Mouse (Mus musculus) lung, embryonic 14.5 days (tissue): ENCODE data around the gene Kat7. TPM values are rescaled to one million over a fixed set of nuclear protein-coding genes. Genes with fewer than 3 reads are reported as not detected.

Experiments
- ATAC-seq: fragments of 200-750 bp; cut with Nextera tagmentation; 2 replicates; pipeline ENCODE4 v1.8.0; 2017; ENCODE audit warnings: mild to moderate bottlenecking, moderate TSS enrichment, moderate library complexity; ENCODE audit not compliant: insufficient read depth
- DNase-seq: peaks from one replicate; pipeline ENCODE4 v3.0.0-alpha.2; 2015
- H3K27ac ChIP-seq: fragments of 300-500 bp; sonication (generic); 2 replicates; pipeline ENCODE4 v1.5.1; 2014; ENCODE audit warnings: low read depth, mild to moderate bottlenecking, moderate library complexity
- H3K27me3 ChIP-seq: fragments of 300-500 bp; sonication (generic); 2 replicates; pipeline ENCODE4 v1.6.1; 2014; ENCODE audit warnings: low read length, control low read depth; ENCODE audit not compliant: insufficient read depth
- H3K36me3 ChIP-seq: fragments of 300-500 bp; sonication (generic); 2 replicates; pipeline ENCODE4 v1.6.1; 2014; ENCODE audit warnings: control low read depth; ENCODE audit not compliant: insufficient read depth
- H3K4me1 ChIP-seq: fragments of 300-500 bp; sonication (generic); 2 replicates; pipeline ENCODE4 v1.6.1; 2014; ENCODE audit warnings: antibody characterized with exemption, control low read depth; ENCODE audit not compliant: insufficient read depth
- H3K4me2 ChIP-seq: fragments of 300-500 bp; sonication (generic); 2 replicates; pipeline ENCODE4 v1.6.1; 2014; ENCODE audit warnings: mild to moderate bottlenecking
- H3K4me3 ChIP-seq: fragments of 300-500 bp; sonication (generic); 2 replicates; pipeline ENCODE4 v1.5.1; 2014; ENCODE audit warnings: low read depth, low read length
- H3K9ac ChIP-seq: fragments of 300-500 bp; sonication (generic); 2 replicates; pipeline ENCODE4 v1.6.1; 2014
- H3K9me3 ChIP-seq: fragments of 300-500 bp; sonication (generic); 2 replicates; pipeline ENCODE4 v1.6.1; 2016; ENCODE audit warnings: low read depth, low read length, control low read depth
- CTCF ChIP-seq: IDR thresholded peaks from 2 replicates; pipeline ENCODE4 v1.5.1; 2016; ENCODE audit warnings: antibody characterized with exemption, low read depth
- WGBS: fragments of 180-500 bp; shearing (Covaris S2); extraction: QIAGEN DNeasy Blood & Tissue Kit; methylation state at CpG from one replicate; pipeline ENCODE4 v1.1.7; 2014; 5-methylcytosine and 5-hydroxymethylcytosine counted together
- polyA plus RNA-seq: library from polyadenylated mRNA; unstranded; fragments of >200 nt; fragmentation: Nextera tagmentation; extraction: Ambion mirVana; gene quantifications from 2 replicates; pipeline ENCODE4 v1.2.1, GENCODE M21; 2014

The Kat7 gene
- polyA plus RNA-seq, 1 experiment from 2014 or later: 83.7 TPM

DNA sequence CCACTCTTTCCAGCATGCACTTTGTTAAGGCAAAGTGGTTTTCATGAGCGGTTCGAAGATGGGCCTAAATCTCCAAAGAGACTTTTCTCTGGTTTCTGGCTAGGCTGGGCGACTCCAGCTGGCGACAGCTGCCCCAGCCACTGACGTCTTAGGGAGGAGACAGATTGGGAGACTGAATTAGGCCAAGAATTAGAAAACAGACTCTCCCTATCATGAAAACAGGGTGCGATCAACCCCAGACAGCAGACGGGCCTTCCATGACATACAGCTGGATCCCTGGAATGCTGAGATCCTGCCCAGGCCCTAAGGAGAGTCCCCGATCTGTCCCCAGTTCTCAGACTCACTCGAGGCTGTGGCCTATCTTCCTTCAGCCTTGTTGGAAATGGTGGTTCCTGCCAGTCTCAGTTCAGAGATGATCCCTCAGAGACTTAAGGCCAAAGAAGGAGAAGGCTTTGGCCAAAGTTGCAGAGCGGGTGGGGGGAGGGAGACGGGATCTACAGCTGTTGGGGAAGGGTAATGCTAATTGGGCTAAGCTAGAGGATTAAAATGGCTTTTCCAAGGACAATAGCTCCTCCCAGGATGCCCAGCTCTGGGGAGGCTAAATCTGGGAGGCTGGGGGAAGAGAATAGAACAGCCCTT is 46.1 kb downstream of the Kat7 start:
- no peaks in the 10 kb centered on the region for H3K4me1 ChIP-seq
- no peaks in the 10 kb centered on the region for H3K9me3 ChIP-seq
- peak; percentile 24; the same call in 1 of the 2 replicates for ATAC-seq
- no peak overlapping the region for H3K4me2 ChIP-seq
- peak overlapping the region; percentile 75 for H3K27ac ChIP-seq
- DNase-seq: peak; percentile 78
- WGBS: 20% methylated on average over 11 of the region's 11 CpGs
- no peak overlapping the region for H3K9ac ChIP-seq
- TF ChIP-seq CTCF: no peak
- H3K4me3 ChIP-seq: no peak overlapping the region
- no peaks in the 10 kb centered on the region for H3K27me3 ChIP-seq
- H3K36me3 ChIP-seq: 0 out of 2 replicates have a peak, but pooled peaks cover 6% of the 10 kb centered on the region

DNA sequence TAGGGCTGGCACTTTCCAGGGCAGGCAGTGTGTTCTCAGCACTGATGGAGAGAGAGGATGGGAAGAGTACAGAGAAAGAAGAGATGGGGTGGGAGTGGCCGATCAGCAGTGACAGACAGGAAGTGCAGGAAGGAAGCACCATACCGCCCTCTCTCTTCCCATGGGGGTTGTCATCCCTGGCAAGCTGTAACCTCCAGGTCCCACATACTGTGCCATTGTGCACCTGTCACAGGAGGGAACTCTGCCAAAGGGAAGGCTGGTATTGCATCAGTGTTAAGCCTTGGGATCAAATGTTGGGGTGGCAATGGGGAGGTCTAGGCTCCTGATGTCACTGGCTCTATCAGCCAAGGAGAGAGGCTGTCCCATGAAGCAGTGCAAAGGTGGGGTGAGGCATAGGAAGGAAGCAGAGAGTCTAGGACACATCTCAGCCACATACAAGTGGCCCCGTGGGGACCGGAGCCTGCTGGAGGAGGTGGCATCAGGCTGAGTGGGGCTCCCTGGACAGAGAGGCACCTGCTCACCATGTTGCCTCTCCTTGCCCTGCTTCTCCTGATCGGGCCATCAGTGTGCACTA is 48.8 kb downstream of the Kat7 start, which contains the start of gene Tac4:
Gene Tac4 (plus strand): TSS at position 352 of the 574 bp plus-strand sequence.
- no peak within 1 kb of the TSS for H3K27ac ChIP-seq
- no peaks in the 10 kb centered on the region for H3K27me3 ChIP-seq
- H3K36me3 ChIP-seq: no peaks in the 10 kb centered on the region
- 59% methylated on average over 5 of the region's 5 CpGs for WGBS
- ATAC-seq (no peak), DNase-seq (no peak)
- TF ChIP-seq CTCF: no peak
- 0 out of 2 replicates have a peak, but pooled peaks cover 4% of the 10 kb centered on the region for H3K4me1 ChIP-seq
- H3K9ac ChIP-seq: no peak within 1 kb of the TSS
- H3K4me2 ChIP-seq: no peak within 1 kb of the TSS
- H3K9me3 ChIP-seq: no peaks in the 10 kb centered on the region
- no peak within 1 kb of the TSS for H3K4me3 ChIP-seq

DNA sequence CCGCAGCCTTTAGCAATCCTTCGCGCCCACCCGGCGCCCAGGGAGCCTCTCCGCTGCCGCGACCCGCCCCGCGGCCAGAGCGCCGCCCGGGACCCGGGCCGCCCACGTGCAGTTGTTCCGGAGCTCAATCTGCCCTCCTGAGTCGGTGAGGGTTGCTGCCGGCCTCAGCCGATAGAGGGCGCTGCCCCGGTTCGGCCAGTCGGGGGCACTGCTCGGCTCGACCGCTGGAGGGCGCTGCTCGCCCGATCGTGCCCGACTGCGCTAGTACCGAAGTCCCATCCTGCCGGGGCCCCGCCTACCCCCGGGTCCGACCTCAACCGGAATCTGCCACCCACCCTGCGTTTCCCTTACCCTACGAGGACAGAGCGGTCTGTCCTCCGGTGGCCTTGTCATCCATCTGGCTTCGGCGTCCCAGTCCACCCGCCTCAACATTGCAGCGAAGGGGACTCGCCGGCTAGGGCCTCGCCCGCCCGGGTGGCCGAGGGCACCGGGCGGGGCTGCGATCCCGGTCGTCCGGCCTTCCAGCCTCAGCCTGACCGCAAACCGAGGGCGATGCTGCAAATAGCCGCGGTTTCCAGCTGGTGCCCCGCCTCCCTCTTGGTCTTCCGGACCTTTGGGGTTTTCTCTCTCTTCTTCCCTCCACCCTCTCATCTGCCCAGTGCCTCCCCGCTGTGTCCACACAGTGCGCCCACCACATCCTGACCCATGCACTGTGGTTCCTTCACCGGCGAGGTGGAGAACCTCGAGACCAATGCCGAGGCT is 50.8 kb downstream of the Kat7 start:
- Histone ChIP-seq H3K9me3 (no peaks in the 10 kb centered on the region), H3K4me1 (0 out of 2 replicates have a peak, but pooled peaks cover 4% of the 10 kb centered on the region), H3K4me3 (peak overlapping the region; percentile 51), H3K27ac (peak overlapping the region; percentile 51; the same call in 1 of the 2 replicates), H3K4me2 (peak overlapping the region; percentile 86), H3K27me3 (no peaks in the 10 kb centered on the region), H3K36me3 (no peaks in the 10 kb centered on the region), H3K9ac (peak overlapping the region; percentile 55)
- DNase-seq: peak; percentile 91
- WGBS: under 1% methylated on average over 73 of the region's 73 CpGs
- peak; percentile 80 for ATAC-seq
- peak; percentile 96 for TF ChIP-seq CTCF

DNA sequence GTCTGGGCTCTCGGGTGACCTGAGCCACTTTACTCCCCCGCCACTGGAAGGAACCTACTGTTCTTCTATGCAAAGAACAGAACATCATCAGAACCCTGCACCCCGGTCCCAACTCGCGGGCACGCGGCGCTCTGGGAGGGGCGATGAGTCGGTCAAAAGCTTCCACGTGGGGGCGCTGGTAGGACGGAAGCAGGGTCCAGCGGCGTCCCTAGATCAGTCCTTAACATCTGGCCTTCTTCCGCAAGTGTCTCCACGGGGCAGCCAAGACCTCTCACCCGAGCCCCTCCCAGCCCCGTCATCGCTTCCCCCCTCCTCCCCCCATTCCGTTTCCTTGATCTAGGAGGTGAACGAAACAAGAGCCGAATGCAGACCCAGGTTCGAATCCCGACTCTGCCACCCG is 51.6 kb downstream of the Kat7 start:
- ATAC-seq: peak; percentile 63
- Histone ChIP-seq H3K4me2 (peak overlapping the region; percentile 86), H3K9me3 (no peaks in the 10 kb centered on the region), H3K36me3 (no peaks in the 10 kb centered on the region), H3K27me3 (no peaks in the 10 kb centered on the region), H3K27ac (peak overlapping the region; percentile 51; the same call in 1 of the 2 replicates), H3K9ac (peak overlapping the region; percentile 55), H3K4me3 (peak overlapping the region; percentile 51), H3K4me1 (0 out of 2 replicates have a peak, but pooled peaks cover 4% of the 10 kb centered on the region)
- peak; percentile 89 for DNase-seq
- WGBS: under 1% methylated on average over 26 of the region's 26 CpGs
- TF ChIP-seq CTCF: peak; percentile 71

DNA sequence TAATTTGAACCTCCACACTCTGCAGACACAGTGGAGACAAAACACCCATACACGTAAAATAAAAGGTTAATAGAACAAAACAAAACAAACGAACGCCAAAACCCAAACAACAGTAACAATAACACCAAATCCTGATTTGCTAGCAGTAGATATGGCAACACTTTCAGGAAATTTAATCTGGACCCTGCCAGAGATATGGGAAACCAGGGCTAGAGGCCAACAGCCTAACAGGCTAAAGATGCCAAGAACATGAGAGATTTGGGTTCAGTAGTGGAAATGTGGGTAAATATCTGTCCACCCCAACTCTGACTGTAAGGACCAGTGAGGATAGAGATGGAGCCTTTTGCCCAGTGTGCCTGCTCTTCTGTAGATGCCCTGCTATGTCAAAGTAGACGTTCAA is 52.1 kb downstream of the Kat7 start:
- H3K9ac ChIP-seq: no peak overlapping the region
- peak overlapping the region; percentile 86 for H3K4me2 ChIP-seq
- no peak for ATAC-seq
- 0 out of 2 replicates have a peak, but pooled peaks cover 4% of the 10 kb centered on the region for H3K4me1 ChIP-seq
- H3K27ac ChIP-seq: no peak overlapping the region
- no peak for DNase-seq
- no peaks in the 10 kb centered on the region for H3K36me3 ChIP-seq
- no peaks in the 10 kb centered on the region for H3K9me3 ChIP-seq
- WGBS: 32% methylated on average over 4 of the region's 4 CpGs
- H3K27me3 ChIP-seq: no peaks in the 10 kb centered on the region
- no peak for TF ChIP-seq CTCF
- no peak overlapping the region; the same call in 1 of the 2 replicates for H3K4me3 ChIP-seq

DNA sequence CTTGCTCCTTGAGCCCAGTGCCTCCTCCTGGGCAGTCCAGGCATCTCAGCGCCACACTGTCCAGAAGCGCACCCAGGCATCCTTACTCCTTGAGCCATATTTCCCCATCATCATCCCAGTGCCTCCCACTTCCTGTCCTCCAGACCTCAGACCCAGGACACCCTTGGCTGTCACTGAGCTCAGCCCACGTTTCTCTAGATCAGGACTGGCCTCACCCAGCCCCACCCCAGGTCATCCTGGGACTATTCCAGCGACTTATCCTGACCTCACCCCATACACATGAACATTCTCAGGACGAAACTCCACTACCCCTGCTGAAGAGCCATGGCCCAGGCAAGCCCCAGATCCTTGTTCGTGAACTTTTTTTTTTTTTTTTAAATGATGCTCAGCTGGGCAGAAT is 54.3 kb downstream of the Kat7 start:
- no peak for ATAC-seq
- Histone ChIP-seq H3K4me3 (no peak overlapping the region), H3K4me2 (no peak overlapping the region), H3K36me3 (no peaks in the 10 kb centered on the region), H3K9me3 (no peaks in the 10 kb centered on the region), H3K27ac (no peak overlapping the region), H3K27me3 (no peaks in the 10 kb centered on the region), H3K9ac (no peak overlapping the region), H3K4me1 (0 out of 2 replicates have a peak, but pooled peaks cover 4% of the 10 kb centered on the region)
- WGBS: 69% methylated on average over 6 of the region's 6 CpGs
- no peak for DNase-seq
- TF ChIP-seq CTCF: no peak

DNA sequence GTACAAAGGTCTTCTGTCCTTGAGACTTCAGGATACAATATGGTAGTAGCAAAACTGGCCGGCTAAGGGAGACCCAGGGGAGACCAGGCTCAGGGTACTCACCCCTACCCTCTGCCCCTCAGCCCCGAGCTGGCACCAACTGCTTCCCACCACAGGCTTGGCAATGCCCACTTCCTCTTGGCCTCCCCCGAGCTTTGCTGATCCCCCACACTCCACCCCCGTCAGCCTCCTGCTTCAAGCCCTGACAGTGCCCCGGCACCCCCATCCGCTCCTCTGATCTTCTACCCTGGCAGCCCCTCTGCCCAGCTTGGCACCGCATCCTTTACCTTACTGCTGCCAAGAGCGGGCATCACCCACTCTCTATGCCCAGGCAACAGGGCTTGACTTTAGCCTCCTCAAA is 55.9 kb downstream of the Kat7 start:
- WGBS: 74% methylated on average over 8 of the region's 8 CpGs

More for the DNA sequence above, 55.9 kb downstream of the Kat7 start:
- Histone ChIP-seq H3K4me1 (0 out of 2 replicates have a peak, but pooled peaks cover 4% of the 10 kb centered on the region), H3K27ac (no peak overlapping the region), H3K27me3 (no peaks in the 10 kb centered on the region), H3K4me2 (no peak overlapping the region), H3K36me3 (no peaks in the 10 kb centered on the region), H3K9me3 (no peaks in the 10 kb centered on the region), H3K4me3 (no peak overlapping the region), H3K9ac (no peak overlapping the region)
- no peak for TF ChIP-seq CTCF
- ATAC-seq (no peak), DNase-seq (no peak)
